Mouse (Mus musculus): Measurements from ENCODE around the gene Mybpc3.

DNA sequence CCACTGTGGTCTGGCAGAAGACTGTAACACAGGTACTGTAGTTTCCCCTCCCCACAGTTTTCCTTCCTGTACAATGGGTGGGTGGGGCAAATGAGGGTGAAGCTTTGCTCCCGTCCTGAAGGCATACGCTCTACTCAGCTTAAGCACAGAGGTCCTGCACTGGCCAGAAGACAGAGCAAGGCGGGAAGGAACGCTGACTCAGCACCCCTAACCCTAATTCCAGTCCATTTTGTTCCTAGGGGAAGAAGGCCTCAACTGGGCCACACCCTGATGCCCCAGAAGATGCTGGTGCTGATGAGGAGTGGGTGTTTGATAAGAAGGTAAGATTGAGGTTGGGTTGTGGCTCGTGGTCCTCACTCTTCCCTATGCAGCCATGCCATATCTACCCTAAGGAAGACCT, 10.8 kb downstream of the Mybpc3 start:
- no peak for TF ChIP-seq CTCF (IDR thresholded peaks at IDR 0.05; ENCODE audit: borderline replicate concordance, insufficient read depth, low read depth, low read length)
- TF ChIP-seq POLR2A (IDR thresholded peaks at IDR 0.05; ENCODE audit: borderline replicate concordance, insufficient read depth, low read length), result no peak
